Mouse (Mus musculus) lung, adult 2 months (tissue): ENCODE results near the gene Asb6. TPM values are rescaled to one million over a fixed set of nuclear protein-coding genes. Genes with fewer than 3 reads are reported as not detected.

ENCODE experiments used
- DNase-seq: peaks from one replicate; pipeline ENCODE4 v3.0.0; 2022
- H3K4me1 ChIP-seq: fragments of 200-500 bp; 2 replicates; pipeline ENCODE4 v1.6.1; 2011; ENCODE audit warnings: low read length; ENCODE audit not compliant: control insufficient read depth, insufficient read depth
- H3K4me3 ChIP-seq: fragments of 200-500 bp; replicated peaks from 2 replicates; pipeline ENCODE3; 2011; ENCODE audit warnings: low read depth, mild to moderate bottlenecking, control low read depth, low read length; ENCODE audit errors: extremely low read depth
- CTCF ChIP-seq: fragments of 200-500 bp; IDR thresholded peaks from 2 replicates; pipeline ENCODE4 v1.5.1; 2011; ENCODE audit warnings: mild to moderate bottlenecking, low read length, control low read depth; ENCODE audit not compliant: insufficient read depth
- POLR2A ChIP-seq: fragments of 200-500 bp; IDR thresholded peaks from 2 replicates; pipeline ENCODE4 v1.6.1; 2011; ENCODE audit warnings: low read depth, mild to moderate bottlenecking, control low read depth, low read length, borderline replicate concordance; ENCODE audit errors: extremely low read depth
- whole genome bisulfite sequencing: fragments of 180-500 bp; shearing (Covaris S2); methylation state at CpG from one replicate; pipeline ENCODE4 v1.1.7; 2018; 5-methylcytosine and 5-hydroxymethylcytosine counted together
- polyA plus RNA-seq: library from polyadenylated mRNA; depleted of rRNA; stranded (reverse); fragments of >200 nt; gene quantifications from 2 replicates; pipeline ENCODE4 v1.2.3, GENCODE M21; 2012

Asb6 gene
- polyA plus RNA-seq, 1 experiment = 42.0 TPM

DNA sequence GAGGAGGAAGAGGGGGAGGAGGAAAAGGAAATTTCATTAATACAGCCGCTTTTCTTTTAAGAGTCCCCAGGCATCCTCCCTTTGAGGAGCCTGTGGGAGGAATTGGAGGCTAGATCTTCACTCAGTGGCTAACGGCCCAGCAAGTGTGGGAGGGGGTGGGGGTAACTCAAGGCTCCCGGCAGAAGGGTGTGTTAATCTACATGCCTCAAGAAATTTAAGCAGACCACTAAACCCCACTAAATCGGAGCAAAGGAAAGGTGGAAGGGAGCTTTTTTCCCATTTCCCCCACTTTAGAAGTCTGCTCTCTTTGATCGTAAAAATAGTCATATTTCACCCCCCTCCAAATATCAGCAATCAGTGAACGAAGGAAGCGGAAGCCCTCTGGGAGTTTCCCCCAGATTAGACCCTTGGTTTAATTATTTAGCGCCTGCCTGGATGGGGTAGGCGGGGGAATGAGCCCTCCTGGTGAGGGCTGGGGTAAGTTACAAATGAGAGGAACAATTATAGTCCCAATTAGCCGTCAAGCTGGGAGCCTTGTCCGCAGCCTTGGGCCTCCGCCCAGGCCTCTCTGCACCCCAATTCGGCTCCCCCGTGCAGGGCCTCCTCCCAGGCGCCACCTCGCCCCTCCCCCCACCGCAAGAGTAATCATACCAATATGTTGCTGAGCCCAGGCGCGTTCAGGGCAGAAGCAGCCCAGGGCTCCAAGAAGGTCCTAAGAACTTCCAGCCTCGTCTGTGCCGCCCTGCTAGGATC lies 6.3 kb upstream of the Asb6 start:
- no peak for TF ChIP-seq CTCF
- no peak for TF ChIP-seq POLR2A
- Histone ChIP-seq H3K4me3 (no peak overlapping the region), H3K4me1 (no peaks in the 10 kb centered on the region)
- WGBS = 32% methylated on average over 21 of the region's 21 CpGs
- no peak for DNase-seq

DNA sequence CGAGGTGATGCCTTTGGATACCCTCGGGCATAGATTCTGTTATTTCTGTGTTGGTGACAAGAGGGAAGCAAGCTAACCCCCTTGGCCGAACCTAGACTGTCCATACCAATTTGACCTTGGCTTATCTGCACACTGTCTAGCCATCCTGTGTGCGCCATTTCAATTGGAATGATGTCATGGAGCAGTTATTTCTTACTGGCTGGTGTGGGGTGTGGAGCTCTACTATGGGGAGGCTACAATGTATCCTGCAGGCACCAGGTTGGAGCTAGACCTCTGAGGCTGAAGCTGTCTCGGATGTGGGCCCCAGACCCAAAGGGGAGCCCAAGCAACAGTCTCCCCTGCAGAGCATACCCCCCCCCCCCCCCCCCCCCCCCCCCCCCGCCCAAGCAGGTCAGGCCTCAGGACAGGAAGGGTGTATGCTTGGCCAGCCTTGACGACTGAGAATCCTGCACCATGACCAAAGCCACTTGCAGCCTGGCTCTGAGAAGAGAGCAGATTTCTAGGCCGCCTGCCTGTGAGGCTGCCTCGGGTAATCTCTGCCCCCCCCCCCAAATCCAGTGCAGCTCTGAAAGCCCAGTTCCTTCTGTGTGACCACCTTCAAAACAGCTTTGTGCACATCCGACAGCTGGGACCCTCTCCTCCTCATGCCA lies 4.4 kb upstream of the Asb6 start, which contains the start of gene Prrx2:
Gene Prrx2 (plus strand): TSS at position 600 of the 650 bp plus-strand sequence.
- TF ChIP-seq POLR2A = no peak
- TF ChIP-seq CTCF = no peak
- Histone ChIP-seq H3K4me3 (no peak within 1 kb of the TSS), H3K4me1 (no peaks in the 10 kb centered on the region)
- 58% methylated on average over 9 of the region's 10 CpGs for WGBS
- DNase-seq = no peak

DNA sequence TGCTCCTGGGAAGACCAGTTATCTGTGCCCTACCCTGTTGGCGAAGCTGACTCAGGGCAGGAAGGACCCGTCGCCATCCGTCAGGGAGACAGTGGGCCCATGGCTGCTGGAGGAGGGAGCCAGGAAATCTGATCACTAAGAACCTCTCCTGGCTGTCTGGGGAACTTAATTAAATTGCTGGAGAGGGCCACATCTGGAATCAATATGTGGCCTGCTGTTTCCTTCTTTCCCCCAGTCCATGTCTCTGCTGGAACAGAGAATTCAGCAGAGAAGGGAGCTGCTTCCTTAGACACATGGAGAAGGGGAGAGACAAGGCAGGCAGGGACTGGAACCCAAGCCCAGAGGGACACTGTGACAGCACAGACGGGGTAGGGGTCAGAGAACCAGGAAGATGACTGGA lies 3.5 kb upstream of the Asb6 start:
- no peak for TF ChIP-seq CTCF
- TF ChIP-seq POLR2A = no peak
- no peaks in the 10 kb centered on the region for H3K4me1 ChIP-seq
- DNase-seq = no peak
- 66% methylated on average over 5 of the region's 5 CpGs for WGBS
- H3K4me3 ChIP-seq = no peak overlapping the region

DNA sequence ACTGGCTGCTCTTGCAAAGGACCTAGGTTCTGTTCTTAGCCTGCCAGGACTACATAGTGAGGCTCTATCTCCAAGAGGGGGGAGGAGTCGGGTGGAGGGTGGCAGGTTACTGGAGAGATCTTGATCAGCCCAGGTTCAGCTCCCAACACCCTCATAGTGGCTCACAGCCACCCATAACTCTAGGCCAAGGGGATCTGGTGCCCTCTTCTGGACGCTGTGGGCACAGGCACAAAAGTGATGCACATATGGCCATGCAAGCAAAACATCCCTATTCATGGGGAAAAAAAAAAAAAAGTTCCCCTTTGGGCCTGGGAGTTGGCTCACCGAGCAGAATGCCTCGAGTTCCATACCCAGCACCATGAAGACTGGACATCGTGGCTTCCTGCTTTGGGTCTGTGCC lies 818 bp downstream of the Asb6 start:
- no peak overlapping the region for H3K4me3 ChIP-seq
- 40% methylated on average over 5 of the region's 5 CpGs for WGBS
- no peak for DNase-seq
- peaks cover 7% of the 10 kb centered on the region for H3K4me1 ChIP-seq
- TF ChIP-seq CTCF = peak; percentile 50
- no peak for TF ChIP-seq POLR2A

DNA sequence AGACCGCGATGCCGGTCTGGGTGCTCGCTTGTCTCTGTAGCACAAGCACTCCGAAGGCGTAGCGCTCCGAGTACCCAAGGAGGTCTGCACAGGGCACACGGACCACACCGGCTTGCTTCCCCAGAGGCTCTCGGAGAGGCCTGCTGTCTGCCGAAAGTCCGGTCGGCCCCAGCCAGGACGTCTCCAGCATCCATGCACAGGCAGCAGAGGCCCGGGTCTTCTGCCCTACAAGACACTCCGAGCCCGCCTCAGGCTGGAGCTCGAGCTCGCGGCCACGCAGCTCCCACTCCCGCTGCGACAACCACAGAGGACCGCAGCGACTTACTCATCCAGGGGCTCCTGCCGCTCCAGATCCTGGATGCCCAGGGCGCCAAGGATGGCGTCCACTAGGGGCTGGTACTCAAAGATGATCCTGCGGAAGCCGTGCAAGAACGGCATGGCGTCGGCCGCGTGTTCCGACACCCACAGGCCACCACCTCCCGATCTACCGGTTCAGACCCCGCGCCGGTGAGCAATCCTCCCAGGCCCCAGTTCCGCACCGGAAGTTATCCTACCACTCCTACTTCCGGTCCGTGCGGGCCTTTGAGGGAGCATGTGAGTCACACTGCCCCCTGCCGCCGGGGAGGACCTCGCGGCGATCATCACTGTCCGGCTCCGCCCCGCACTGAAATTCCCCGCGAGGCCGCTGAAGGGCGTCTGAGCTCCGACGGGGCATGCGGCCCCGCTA lies 2.2 kb downstream of the Asb6 start:
- TF ChIP-seq CTCF (peak; percentile 72), POLR2A (peak; percentile 79; the same call in 1 of the 2 replicates)
- WGBS = under 1% methylated on average over 63 of the region's 63 CpGs
- H3K4me3 ChIP-seq = peak overlapping the region; percentile 94
- H3K4me1 ChIP-seq = peaks cover 7% of the 10 kb centered on the region
- DNase-seq = peak; percentile 95

DNA sequence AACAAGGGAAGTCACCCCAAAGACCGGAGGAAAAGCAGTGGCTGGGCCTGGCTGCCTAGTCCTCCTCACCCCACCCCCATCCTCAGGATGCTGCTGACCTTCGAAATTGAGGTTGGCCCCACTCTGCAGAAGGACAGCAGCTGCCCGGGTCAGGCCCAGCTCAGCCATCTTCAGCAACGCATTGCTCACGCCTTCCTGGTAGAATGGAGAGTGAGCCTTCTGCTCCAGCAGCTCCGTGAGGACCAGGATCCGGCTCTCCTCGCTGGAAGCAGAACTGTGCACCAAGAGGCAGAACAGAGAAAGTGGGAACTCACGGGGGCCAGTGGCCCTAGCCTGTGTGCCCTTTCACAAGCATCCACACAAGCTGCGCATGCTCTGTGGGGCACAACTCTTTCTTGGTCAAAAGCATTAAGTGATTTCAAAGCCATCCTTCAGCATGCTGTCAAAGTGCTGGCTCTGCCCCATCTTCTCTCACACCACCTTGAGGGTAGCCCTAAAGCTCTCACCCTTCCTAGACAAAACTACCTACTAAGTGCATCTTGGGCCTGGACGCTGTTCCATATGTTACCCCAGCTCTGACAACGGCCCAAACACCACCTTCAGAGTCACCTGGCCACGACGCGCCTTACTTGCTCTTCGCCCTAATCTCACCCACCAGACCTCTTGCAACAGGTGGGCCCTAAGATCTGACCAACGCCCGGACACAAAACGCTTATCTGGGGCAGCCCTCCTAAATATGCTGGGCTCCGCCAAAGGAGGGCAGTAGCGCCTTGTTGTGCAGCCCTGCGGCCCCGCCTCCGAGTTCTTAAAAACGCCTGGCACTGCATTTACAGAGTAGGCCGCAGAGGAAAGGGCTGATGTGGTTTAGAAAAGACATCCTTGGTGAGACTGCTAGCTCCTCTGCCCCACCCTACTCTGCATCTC lies 3.0 kb downstream of the Asb6 start:
- no peak for DNase-seq
- 28% methylated on average over 26 of the region's 26 CpGs for WGBS
- peak overlapping the region; percentile 94 for H3K4me3 ChIP-seq
- peaks cover 7% of the 10 kb centered on the region for H3K4me1 ChIP-seq
- no peak for TF ChIP-seq POLR2A

DNA sequence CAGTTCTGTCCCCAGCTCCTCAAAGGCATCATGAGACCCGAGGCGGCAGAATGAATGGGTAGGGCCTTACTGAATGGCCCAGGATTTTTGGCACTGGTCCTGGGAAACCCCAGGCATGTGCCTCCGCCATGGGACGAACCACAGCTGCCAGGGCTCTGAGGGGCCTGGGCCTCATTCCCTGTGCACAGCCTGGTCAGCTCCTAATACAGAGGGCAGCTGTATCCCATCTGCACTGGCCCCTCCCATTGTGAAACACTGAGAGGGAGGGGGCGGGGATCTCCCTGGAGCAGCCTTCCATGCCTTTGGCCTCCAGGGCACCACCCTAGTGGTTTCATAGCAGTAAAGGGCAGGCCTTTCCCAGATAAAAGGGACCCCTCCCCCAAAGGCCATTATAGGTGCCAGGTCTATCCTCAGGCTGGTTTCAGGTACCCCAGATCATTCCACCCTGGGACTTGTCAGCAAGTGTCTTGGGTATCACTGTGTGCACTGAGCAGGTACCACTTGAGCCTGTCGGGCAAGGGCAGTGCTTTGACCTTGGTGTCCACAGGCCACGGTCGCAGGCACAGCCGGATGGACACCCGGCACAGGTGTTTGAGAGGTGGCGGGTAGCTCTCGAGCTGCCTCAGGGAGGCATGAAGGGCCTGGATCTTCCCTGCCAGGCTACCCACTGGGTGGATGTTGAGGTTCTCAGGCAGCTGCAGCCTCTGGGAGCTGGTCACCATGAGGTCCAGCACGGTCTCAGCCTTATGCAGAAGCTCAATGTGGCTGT lies 6.6 kb downstream of the Asb6 start:
- 69% methylated on average over 13 of the region's 13 CpGs for WGBS
- no peak for TF ChIP-seq POLR2A
- TF ChIP-seq CTCF = no peak
- peaks cover 7% of the 10 kb centered on the region for H3K4me1 ChIP-seq
- H3K4me3 ChIP-seq = no peak overlapping the region
- peak; percentile 43 for DNase-seq

DNA sequence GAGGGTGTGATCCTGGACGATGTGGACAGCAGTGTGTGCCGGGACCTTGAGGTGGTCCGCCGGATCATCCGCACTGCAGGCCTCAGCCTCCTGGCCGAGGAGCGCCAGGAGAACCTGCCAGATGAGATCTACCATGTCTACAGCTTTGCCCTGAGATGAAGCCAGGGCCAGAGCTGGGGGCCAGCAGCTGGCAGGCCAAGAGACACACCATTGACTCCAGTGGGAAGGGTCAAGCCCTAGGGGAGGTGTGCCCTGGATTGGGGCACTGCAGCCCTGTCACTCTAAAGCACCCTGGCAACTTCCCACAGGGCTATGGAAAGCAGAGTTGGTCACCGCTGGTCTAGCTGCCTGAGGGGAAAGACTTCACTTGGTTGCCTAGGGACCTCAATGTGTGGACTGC lies 7.7 kb downstream of the Asb6 start:
- Histone ChIP-seq H3K4me1 (peaks cover 7% of the 10 kb centered on the region), H3K4me3 (no peak overlapping the region)
- 85% methylated on average over 8 of the region's 8 CpGs for WGBS
- TF ChIP-seq CTCF (no peak), POLR2A (no peak)
- no peak for DNase-seq
